Mouse (Mus musculus) thymus, adult 2 months (tissue): ENCODE measurements around the gene Kif17. TPM values are rescaled to one million over a fixed set of nuclear protein-coding genes. Genes with fewer than 3 reads are reported as not detected.

Experiments used
- DNase-seq: peaks from one replicate; pipeline ENCODE4 v3.0.0; 2021
- H3K27ac ChIP-seq: fragments of 200-500 bp; 2 replicates; pipeline ENCODE4 v1.5.1; 2012; ENCODE audit warnings: low read length, control low read depth; ENCODE audit not compliant: control insufficient read depth, insufficient read depth
- H3K27me3 ChIP-seq: fragments of 200-500 bp; 2 replicates; pipeline ENCODE4 v1.6.1; 2012; ENCODE audit warnings: mild to moderate bottlenecking, low read length, moderate library complexity, mixed read lengths; ENCODE audit not compliant: control insufficient read depth, insufficient read depth
- H3K36me3 ChIP-seq: fragments of 200-500 bp; 2 replicates; pipeline ENCODE4 v1.6.1; 2012; ENCODE audit warnings: mild to moderate bottlenecking, low read length, moderate library complexity; ENCODE audit not compliant: control insufficient read depth, insufficient read depth
- H3K4me1 ChIP-seq: fragments of 200-500 bp; replicated peaks from 2 replicates; pipeline ENCODE4 v1.6.1; 2012; ENCODE audit warnings: low read length; ENCODE audit not compliant: control insufficient read depth, insufficient read depth
- H3K4me3 ChIP-seq: fragments of 200-500 bp; 2 replicates; pipeline ENCODE4 v1.5.1; 2012; ENCODE audit warnings: mild to moderate bottlenecking, low read length, control low read depth, moderate library complexity; ENCODE audit not compliant: control insufficient read depth, insufficient read depth
- CTCF ChIP-seq: fragments of 200-500 bp; IDR thresholded peaks from 2 replicates; pipeline ENCODE4 v1.5.1; 2012; ENCODE audit warnings: mild to moderate bottlenecking, control low read depth, low read length, moderate library complexity, borderline replicate concordance; ENCODE audit not compliant: control insufficient read depth, poor library complexity, insufficient read depth; ENCODE audit errors: extremely low read depth
- POLR2A ChIP-seq: fragments of 200-500 bp; IDR thresholded peaks from 2 replicates; pipeline ENCODE4 v1.6.1; 2012; ENCODE audit warnings: mild to moderate bottlenecking, low read length, control low read depth, moderate library complexity; ENCODE audit not compliant: control insufficient read depth, poor library complexity, insufficient read depth; ENCODE audit errors: extremely low read depth
- WGBS: fragments of 180-500 bp; shearing (Covaris S2); methylation state at CpG from one replicate; pipeline ENCODE4 v1.1.7; 2018; 5-methylcytosine and 5-hydroxymethylcytosine counted together
- polyA plus RNA-seq: library from polyadenylated mRNA; depleted of rRNA; stranded (reverse); fragments of >200 nt; gene quantifications from 2 replicates; pipeline ENCODE4 v1.2.3, GENCODE M21; 2012

Kif17 gene
- polyA plus RNA-seq, 1 experiment: 1.6 TPM

DNA sequence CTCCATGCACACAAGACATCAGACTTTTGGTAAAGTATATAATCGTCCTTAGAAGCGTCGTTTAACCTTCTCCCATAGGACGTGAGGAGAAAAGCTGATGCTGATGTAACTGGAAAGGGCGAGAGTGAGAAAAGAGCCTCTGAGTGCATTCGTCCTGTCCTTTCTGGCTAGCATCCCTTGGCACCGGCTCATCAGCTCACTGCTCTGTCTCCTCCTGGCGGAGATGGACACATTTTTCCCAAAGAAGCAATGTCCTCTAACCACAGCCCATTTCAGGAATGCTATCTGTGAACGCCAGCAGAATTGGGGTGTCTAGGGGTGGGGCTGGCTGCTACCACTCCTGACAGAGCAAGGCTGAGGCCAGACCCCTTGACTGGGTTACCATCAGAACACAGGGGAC lies 81.4 kb downstream of the Kif17 start:
- no peaks in the 10 kb centered on the region for H3K27me3 ChIP-seq
- no peak overlapping the region for H3K4me3 ChIP-seq
- 89% methylated on average over 9 of the region's 9 CpGs for WGBS
- DNase-seq: no peak
- H3K4me1 ChIP-seq: no peaks in the 10 kb centered on the region
- no peaks in the 10 kb centered on the region for H3K36me3 ChIP-seq
- H3K27ac ChIP-seq: no peak overlapping the region
- TF ChIP-seq POLR2A (no peak), CTCF (no peak)

DNA sequence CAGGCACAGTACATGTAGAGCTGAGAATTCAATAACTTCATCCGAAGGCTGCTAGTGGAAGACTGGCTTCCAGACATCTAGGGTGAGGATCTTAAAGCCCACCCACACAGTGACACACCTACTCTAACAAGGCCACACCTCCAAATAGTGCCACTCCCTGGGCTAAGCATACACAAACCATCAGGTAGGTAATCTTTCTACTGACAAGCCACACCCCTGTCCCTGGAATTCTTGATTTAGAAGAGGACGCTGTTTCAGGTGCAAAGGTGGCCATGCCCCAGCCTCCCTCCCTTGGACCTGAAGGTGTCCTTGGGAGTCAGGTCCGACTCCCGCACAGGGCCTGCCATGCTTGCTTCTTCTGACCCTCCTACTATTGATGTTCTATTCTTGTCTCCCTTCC lies 82.9 kb downstream of the Kif17 start:
- WGBS: 92% methylated on average over 4 of the region's 4 CpGs
- Histone ChIP-seq H3K27me3 (no peaks in the 10 kb centered on the region), H3K36me3 (no peaks in the 10 kb centered on the region), H3K4me1 (no peaks in the 10 kb centered on the region), H3K4me3 (no peak overlapping the region), H3K27ac (no peak overlapping the region)
- TF ChIP-seq CTCF (no peak), POLR2A (no peak)
- DNase-seq: no peak

DNA sequence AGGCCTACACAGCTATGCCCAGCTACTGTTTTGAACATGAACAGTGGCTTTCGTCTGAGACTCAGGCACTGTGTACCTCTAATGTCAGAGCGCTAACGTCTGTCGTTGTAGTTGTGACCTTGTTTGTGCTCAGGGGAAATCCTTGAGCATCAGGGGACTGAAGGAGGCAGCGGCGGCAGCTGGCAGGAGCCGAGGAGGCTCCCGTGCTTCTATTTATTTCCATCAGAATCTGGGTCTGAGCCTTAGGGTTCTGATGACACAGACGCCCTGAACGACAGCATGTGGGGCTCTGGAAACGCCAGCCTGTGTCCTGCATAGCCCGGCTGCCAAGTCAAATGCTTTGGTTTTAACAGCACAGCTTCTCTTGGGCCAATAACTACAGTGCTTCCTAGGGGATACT lies 84.8 kb downstream of the Kif17 start:
- Histone ChIP-seq H3K4me3 (no peak overlapping the region), H3K36me3 (no peaks in the 10 kb centered on the region), H3K4me1 (no peaks in the 10 kb centered on the region), H3K27me3 (no peaks in the 10 kb centered on the region), H3K27ac (no peak overlapping the region)
- no peak for DNase-seq
- 93% methylated on average over 12 of the region's 12 CpGs for WGBS
- TF ChIP-seq CTCF: no peak

DNA sequence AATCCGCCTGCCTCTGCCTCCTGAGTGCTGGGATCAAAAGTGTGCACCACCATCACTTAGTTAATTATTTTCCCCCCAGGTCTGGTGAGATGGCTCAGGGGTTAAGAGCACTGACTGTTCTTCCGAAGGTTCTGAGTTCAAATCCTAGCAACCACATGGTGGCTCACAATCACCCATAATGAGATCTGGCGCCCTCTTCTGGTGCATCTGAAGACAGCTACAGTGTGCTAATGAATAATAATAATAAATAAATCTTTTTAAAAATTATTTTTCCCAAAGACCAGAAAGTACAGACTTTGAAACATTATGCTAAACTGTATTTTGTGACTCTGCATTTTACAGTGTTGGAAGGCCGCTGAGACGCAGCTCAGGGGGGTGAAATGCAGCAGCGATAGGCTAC lies 85.4 kb downstream of the Kif17 start:
- H3K27ac ChIP-seq: no peak overlapping the region
- H3K4me1 ChIP-seq: no peaks in the 10 kb centered on the region
- WGBS: 90% methylated on average over 6 of the region's 6 CpGs
- H3K4me3 ChIP-seq: no peak overlapping the region
- TF ChIP-seq POLR2A (no peak), CTCF (no peak)
- H3K27me3 ChIP-seq: no peaks in the 10 kb centered on the region
- H3K36me3 ChIP-seq: no peaks in the 10 kb centered on the region
- DNase-seq: no peak

DNA sequence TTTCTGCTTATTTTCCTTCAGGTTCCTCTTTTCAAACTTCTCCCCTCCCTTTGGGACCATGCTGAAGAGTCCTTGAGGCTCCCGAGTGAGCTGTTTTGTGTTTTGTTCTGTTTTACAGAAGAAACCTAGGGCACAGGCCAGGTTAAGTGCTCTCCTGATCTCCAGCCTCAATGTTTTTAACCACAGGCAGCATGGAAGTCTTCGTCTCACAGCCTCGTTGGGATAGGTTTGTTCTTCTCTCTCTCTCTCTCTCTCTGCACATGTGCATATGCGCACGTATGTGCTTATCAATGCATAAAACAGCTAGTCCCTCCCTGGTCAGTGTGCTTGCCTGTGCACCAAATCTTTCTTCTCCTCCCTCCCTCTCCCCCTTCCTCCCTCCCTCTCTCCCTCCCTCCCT lies 86.6 kb downstream of the Kif17 start:
- Histone ChIP-seq H3K36me3 (no peaks in the 10 kb centered on the region), H3K27ac (no peak overlapping the region), H3K27me3 (no peaks in the 10 kb centered on the region), H3K4me3 (no peak overlapping the region), H3K4me1 (no peaks in the 10 kb centered on the region)
- TF ChIP-seq POLR2A (no peak), CTCF (no peak)
- WGBS: 50% methylated on average over 5 of the region's 5 CpGs
- no peak for DNase-seq

DNA sequence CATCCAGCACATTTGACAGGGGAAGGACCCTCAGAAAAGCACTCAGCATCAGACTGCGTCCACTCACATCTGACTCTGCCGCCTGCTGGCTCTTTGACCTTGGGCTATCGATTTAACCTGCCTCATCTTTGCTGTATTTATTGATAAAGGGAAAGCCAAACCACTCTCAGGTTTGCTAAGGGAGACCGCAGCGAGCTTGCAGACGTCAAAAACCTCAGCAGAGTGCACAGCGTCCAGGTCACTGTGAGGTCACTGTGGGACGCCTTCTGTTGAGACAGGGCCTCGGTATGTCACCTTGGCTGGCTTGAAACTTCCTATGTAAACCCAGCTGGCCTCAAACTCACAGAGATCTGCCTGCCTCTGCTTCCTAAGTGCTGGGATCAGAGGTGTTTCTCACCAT lies 87.1 kb downstream of the Kif17 start:
- no peak for DNase-seq
- Histone ChIP-seq H3K36me3 (no peaks in the 10 kb centered on the region), H3K27me3 (no peaks in the 10 kb centered on the region), H3K27ac (no peak overlapping the region), H3K4me3 (no peak overlapping the region), H3K4me1 (no peaks in the 10 kb centered on the region)
- WGBS: 91% methylated on average over 9 of the region's 9 CpGs
- TF ChIP-seq POLR2A: no peak
- no peak for TF ChIP-seq CTCF

DNA sequence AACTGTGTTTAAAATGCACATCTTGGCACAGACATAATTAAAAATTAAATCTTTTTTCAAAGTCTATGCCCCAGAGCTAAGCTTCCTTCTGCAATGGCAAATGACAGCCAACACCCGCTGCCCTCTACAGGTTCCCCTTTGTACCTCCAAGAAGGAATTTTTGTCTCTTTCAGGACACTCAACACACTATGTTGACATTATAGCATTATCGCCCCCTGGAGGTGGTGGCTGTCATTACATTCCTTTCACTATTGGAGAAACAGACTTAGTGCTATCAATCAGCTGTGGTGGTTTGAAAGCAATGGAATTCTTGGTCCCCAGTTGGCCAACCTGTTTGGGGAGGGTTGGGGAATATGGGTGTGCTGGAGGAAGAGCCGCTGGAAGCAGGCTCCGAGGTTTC lies 89.7 kb downstream of the Kif17 start:
- Histone ChIP-seq H3K4me1 (no peaks in the 10 kb centered on the region), H3K36me3 (no peaks in the 10 kb centered on the region), H3K27ac (no peak overlapping the region), H3K27me3 (no peaks in the 10 kb centered on the region; the same call in 1 of the 2 replicates), H3K4me3 (no peak overlapping the region)
- no peak for TF ChIP-seq POLR2A
- TF ChIP-seq CTCF: no peak
- DNase-seq: peak; percentile 42
- WGBS: 40% methylated on average over 4 of the region's 4 CpGs

DNA sequence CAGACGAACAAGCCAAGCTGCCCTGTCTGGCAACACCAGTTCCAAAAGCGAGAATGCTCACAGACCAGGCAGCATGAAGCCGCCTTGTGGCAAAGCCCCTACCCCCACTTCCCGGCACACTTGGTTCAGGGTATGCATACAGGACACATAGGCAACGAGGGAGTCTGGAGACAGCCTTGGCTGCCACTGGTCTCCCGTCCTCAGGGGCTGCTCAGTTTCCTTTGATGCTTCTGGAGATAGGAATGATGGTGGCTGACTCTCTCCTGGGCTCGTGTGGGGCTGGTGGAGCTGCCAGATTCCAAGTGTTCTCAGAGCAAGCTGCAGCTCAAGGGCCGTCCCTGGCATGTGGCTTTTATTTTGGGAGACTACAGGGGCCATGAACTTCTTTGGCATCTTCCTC lies 91.2 kb downstream of the Kif17 start:
- H3K27me3 ChIP-seq: no peaks in the 10 kb centered on the region; the same call in 1 of the 2 replicates
- no peak for DNase-seq
- WGBS: 93% methylated on average over 8 of the region's 8 CpGs
- H3K36me3 ChIP-seq: no peaks in the 10 kb centered on the region
- H3K4me3 ChIP-seq: no peak overlapping the region
- H3K4me1 ChIP-seq: no peaks in the 10 kb centered on the region
- no peak overlapping the region for H3K27ac ChIP-seq
- TF ChIP-seq POLR2A: no peak
- TF ChIP-seq CTCF: no peak
